ENCODE assay signal across 29 mouse cellular contexts in genomic region chr13:9702615-9703235, GRCm38 (mm10).
DNase-seq lines count a peak whose midpoint lies in the region; ATAC-seq and TF ChIP-seq lines count a peak whose summit lies in the region.
"Had no signal": no experiment of that assay in that cellular context is flagged by ENCODE, and none has a peak within 500 bp of the region (broad histone marks: within the 10 kb centered on the region; RNA-seq: fewer than 3 reads in every experiment).

No protein-coding gene starts in this region.

- H3K27ac ChIP-seq in liver, adult 2 months (replicated peaks; ENCODE audit: insufficient read depth, low read depth, low read length), result no peak overlapping the region
- no peak overlapping the region for H3K27ac ChIP-seq in liver, embryonic 14.5 days
- H3K27ac ChIP-seq: embryonic facial prominence, embryonic 10.5 days; embryonic facial prominence, embryonic 15.5 days; gastrocnemius, adult 2 months; hindbrain, embryonic 12.5 days; kidney, embryonic 15.5 days; layer of hippocampus, adult 2 months; limb, embryonic 13.5 days; midbrain, embryonic 12.5 days; neural tube, embryonic 15.5 days; stomach, embryonic 15.5 days had no signal

- WGBS in liver, adult 2 months, result 41% methylated on average over 12 of the region's 12 CpGs
- 60% methylated on average over 12 of the region's 12 CpGs for WGBS in liver, embryonic 14.5 days (ENCODE audit: insufficient replicate concordance)

- TF ChIP-seq EP300 in liver, embryonic 14.5 days (IDR thresholded peaks at IDR 0.05; ENCODE audit: low read depth), result no peak

- peaks cover 3% of the 10 kb centered on the region; the same call in 1 of the 2 replicates for H3K79me2 ChIP-seq in liver, adult 2 months (ENCODE audit: control insufficient read depth, insufficient read depth, low read length)

- no peak overlapping the region for H3K4me2 ChIP-seq in liver, embryonic 14.5 days (ENCODE audit: low read depth)
- H3K4me2 ChIP-seq: embryonic facial prominence, embryonic 15.5 days; hindbrain, embryonic 12.5 days; kidney, embryonic 15.5 days; limb, embryonic 13.5 days; lung, embryonic 14.5 days; midbrain, embryonic 12.5 days; neural tube, embryonic 15.5 days; stomach, embryonic 15.5 days had no signal

- H3K36me3 ChIP-seq in liver, adult 2 months (ENCODE audit: control insufficient read depth, insufficient read depth, low read length), result peaks cover 3% of the 10 kb centered on the region; the same call in 1 of the 2 replicates
- no peaks in the 10 kb centered on the region; the same call in 1 of the 2 replicates for H3K36me3 ChIP-seq in liver, embryonic 14.5 days (replicated peaks; ENCODE audit: control insufficient read depth, insufficient read depth, low read depth)
- H3K36me3 ChIP-seq: neural tube, embryonic 15.5 days; stomach, embryonic 15.5 days had no signal

- no peak for DNase-seq in frontal cortex, postnatal 10 days (ENCODE audit: low spot score in 2 of 2)
- peak; percentile 84 for DNase-seq in liver, adult 2 months (ENCODE audit: extremely low read depth, low read depth, low spot score)
- no peak for DNase-seq in liver
- peak in 2 of 3 experiments; percentile 15 to 25 for DNase-seq in liver, embryonic 14.5 days (ENCODE audit: low read depth in 3 of 3, low spot score in 3 of 3)
- DNase-seq in lung, postnatal 36 days, result no peak
- DNase-seq: adrenal gland, adult 8-10 months; cerebellum, adult 11-12 months; cerebellum, postnatal 10 days; gastrocnemius, adult 2 months; heart, postnatal 36 days; kidney, adult 18-20 months; kidney, postnatal 25 days; lung, embryonic 14.5 days; lung, postnatal 14 days; right cerebral cortex, postnatal 25 days had no signal

- no peaks in the 10 kb centered on the region for H3K27me3 ChIP-seq in liver, adult 2 months (ENCODE audit: control insufficient read depth, insufficient read depth, low read length)
- no peaks in the 10 kb centered on the region for H3K27me3 ChIP-seq in liver, embryonic 14.5 days (ENCODE audit: control insufficient read depth, insufficient read depth, low read length)
- H3K27me3 ChIP-seq: embryonic facial prominence, embryonic 15.5 days; hindbrain, embryonic 12.5 days; kidney, embryonic 15.5 days; limb, embryonic 13.5 days; midbrain, embryonic 12.5 days; neural tube, embryonic 15.5 days; stomach, embryonic 15.5 days had no signal

- no peak overlapping the region for H3K4me3 ChIP-seq in liver, adult 2 months (ENCODE audit: insufficient read depth, low read depth, low read length)
- no peak overlapping the region for H3K4me3 ChIP-seq in liver, embryonic 14.5 days (ENCODE audit: insufficient read depth in 1 of 2, low read depth in 2 of 2, low read length in 2 of 2)
- H3K4me3 ChIP-seq: embryonic facial prominence, embryonic 10.5 days; embryonic facial prominence, embryonic 15.5 days; gastrocnemius, adult 2 months; hindbrain, embryonic 12.5 days; kidney, embryonic 15.5 days; layer of hippocampus, adult 2 months; limb, embryonic 13.5 days; midbrain, embryonic 12.5 days; neural tube, embryonic 15.5 days; stomach, embryonic 15.5 days had no signal

- H3K9me3 ChIP-seq in liver, embryonic 14.5 days (ENCODE audit: control insufficient read depth, low read length), result no peaks in the 10 kb centered on the region
- H3K9me3 ChIP-seq: embryonic facial prominence, embryonic 10.5 days; embryonic facial prominence, embryonic 15.5 days; G1E; hindbrain, embryonic 12.5 days; kidney, embryonic 15.5 days; limb, embryonic 13.5 days; midbrain, embryonic 12.5 days; neural tube, embryonic 15.5 days; stomach, embryonic 15.5 days had no signal

- no peak for TF ChIP-seq CTCF in liver, adult 2 months (IDR thresholded peaks at IDR 0.05; ENCODE audit: low read depth, low read length)
- TF ChIP-seq CTCF in liver, embryonic 14.5 days (IDR thresholded peaks at IDR 0.05; ENCODE audit: low read depth), result no peak

- peaks cover 4% of the 10 kb centered on the region; the same call in 1 of the 2 replicates for H3K4me1 ChIP-seq in liver, adult 2 months (ENCODE audit: control insufficient read depth, insufficient read depth, low read length)
- peaks cover 0 to 3% of the 10 kb centered on the region in 2 experiments; a peak in 1 of 4 replicates for H3K4me1 ChIP-seq in liver, embryonic 14.5 days (replicated peaks; ENCODE audit: control insufficient read depth in 2 of 2, insufficient read depth in 2 of 2, low read length in 1 of 2)
- H3K4me1 ChIP-seq: embryonic facial prominence, embryonic 10.5 days; embryonic facial prominence, embryonic 15.5 days; hindbrain, embryonic 12.5 days; kidney, embryonic 15.5 days; limb, embryonic 13.5 days; midbrain, embryonic 12.5 days; neural tube, embryonic 15.5 days; stomach, embryonic 15.5 days had no signal

- no peak for TF ChIP-seq POLR2A in liver, adult 2 months (IDR thresholded peaks at IDR 0.05; ENCODE audit: extremely low read depth, insufficient read depth, low read length)

- no peak overlapping the region for H3K9ac ChIP-seq in liver, adult 2 months (ENCODE audit: low read depth, low read length)
- H3K9ac ChIP-seq in liver, embryonic 14.5 days (replicated peaks), result no peak overlapping the region
- H3K9ac ChIP-seq: embryonic facial prominence, embryonic 15.5 days; hindbrain, embryonic 12.5 days; kidney, embryonic 15.5 days; limb, embryonic 13.5 days; lung, embryonic 14.5 days; midbrain, embryonic 12.5 days; neural tube, embryonic 15.5 days; stomach, embryonic 15.5 days had no signal

- ATAC-seq in frontal cortex, adult (ENCODE audit: low TSS enrichment), result peak; percentile 65; the same call in 1 of the 2 replicates
- ATAC-seq in liver, embryonic 14.5 days (ENCODE audit: insufficient read depth), result peak; percentile 75
- ATAC-seq in neutrophil, adult 5-6 weeks (ENCODE audit: extremely low read depth, insufficient number of reproducible peaks, low FRiP score, poor library complexity, severe bottlenecking), result 0 out of 2 replicates have a peak, but pooled peaks have one; percentile 13
- ATAC-seq in erythroblast, adult 5-6 weeks (replicated peaks; ENCODE audit: low FRiP score, poor library complexity, severe bottlenecking), result no peak
- ATAC-seq: forebrain, embryonic 14.5 days had no signal

Comparison
In these comparisons a context has a peak if more than half of its experiments do, and no peak if none do; other contexts are left out.
1. DNase-seq: peak in liver, adult 2 months (single experiment) and liver, embryonic 14.5 days (2 of 3); none in frontal cortex, postnatal 10 days (0 of 2), liver (single experiment) and lung, postnatal 36 days (single experiment).